19 mouse cellular contexts compared by ENCODE assay signal in the genomic region with DNA sequence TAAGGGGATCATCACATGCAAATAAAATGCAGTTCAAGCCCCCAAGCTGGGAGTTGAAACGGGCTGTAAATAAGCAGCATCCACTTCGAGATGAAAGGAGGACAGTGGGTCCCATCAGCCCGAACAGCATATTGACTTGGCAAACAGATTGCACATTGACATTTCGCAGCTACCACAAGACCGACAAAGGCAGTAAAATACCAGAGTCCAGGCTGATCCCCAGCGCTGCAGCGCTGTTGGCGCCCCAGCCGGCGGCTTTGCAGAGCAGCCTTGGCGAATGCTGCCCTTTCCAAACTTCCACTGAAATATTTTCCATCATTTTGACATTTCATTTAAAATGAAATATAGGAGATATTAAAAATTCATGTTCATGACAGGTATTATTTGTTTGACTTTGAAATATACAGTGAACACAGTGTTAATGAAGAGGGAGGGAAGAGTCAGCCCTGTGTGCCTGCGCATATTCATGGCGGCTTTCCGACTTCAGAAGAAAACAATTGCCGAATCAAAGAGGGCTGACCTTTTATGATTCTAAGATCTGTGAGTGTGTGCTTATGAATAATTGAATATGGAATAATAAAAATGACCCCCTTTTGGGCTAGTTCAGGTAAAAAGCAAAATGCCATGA.
DNase-seq lines count a peak whose midpoint lies in the region; ATAC-seq and TF ChIP-seq lines count a peak whose summit lies in the region.
"Had no signal": no experiment of that assay in that cellular context is flagged by ENCODE, and none has a peak within 500 bp of the region (broad histone marks: within the 10 kb centered on the region; RNA-seq: fewer than 3 reads in every experiment).

No protein-coding gene starts in this region.

- H3K9me3 ChIP-seq in hindbrain, embryonic 12.5 days (replicated peaks), result no peaks in the 10 kb centered on the region
- no peaks in the 10 kb centered on the region for H3K9me3 ChIP-seq in hindbrain, embryonic 10.5 days
- no peaks in the 10 kb centered on the region for H3K9me3 ChIP-seq in neural tube, embryonic 13.5 days
- H3K9me3 ChIP-seq: embryonic facial prominence, embryonic 10.5 days; heart, embryonic 15.5 days; limb, embryonic 10.5 days had no signal

- no peaks in the 10 kb centered on the region for H3K27me3 ChIP-seq in hindbrain, embryonic 12.5 days
- no peaks in the 10 kb centered on the region for H3K27me3 ChIP-seq in hindbrain, embryonic 10.5 days (ENCODE audit: insufficient read depth, poor library complexity, severe bottlenecking)
- H3K27me3 ChIP-seq in neural tube, embryonic 13.5 days, result no peaks in the 10 kb centered on the region
- H3K27me3 ChIP-seq in heart, adult 2 months (ENCODE audit: control insufficient read depth, insufficient read depth, low read length), result no peaks in the 10 kb centered on the region
- H3K27me3 ChIP-seq: heart, embryonic 15.5 days had no signal

- peak; percentile 1 for DNase-seq in cerebellum, adult 11 months
- DNase-seq in cerebellum, adult 11-12 months, result no peak
- no peak for DNase-seq in hindbrain, embryonic 10.5 days (ENCODE audit: low spot score)
- DNase-seq in mesoderm, embryonic 11.5 days (ENCODE audit: low read depth, low spot score), result peak; percentile 6
- no peak for DNase-seq in thymus, postnatal 4 days
- DNase-seq in heart, adult 2 months, result no peak
- DNase-seq: gastrocnemius, postnatal 10 days; heart, adult 18-20 months; kidney, adult 11 months; kidney, postnatal 10 days; lung, adult 2 months had no signal

- TF ChIP-seq POLR2A in heart, adult 2 months (IDR thresholded peaks at IDR 0.05; ENCODE audit: insufficient read depth, low read depth, low read length), result no peak

- no peaks in the 10 kb centered on the region for H3K36me3 ChIP-seq in hindbrain, embryonic 12.5 days
- no peaks in the 10 kb centered on the region for H3K36me3 ChIP-seq in hindbrain, embryonic 10.5 days
- H3K36me3 ChIP-seq in neural tube, embryonic 13.5 days, result no peaks in the 10 kb centered on the region
- H3K36me3 ChIP-seq in heart, adult 2 months (ENCODE audit: control insufficient read depth, insufficient read depth, low read length), result no peaks in the 10 kb centered on the region
- H3K36me3 ChIP-seq: embryonic facial prominence, embryonic 10.5 days; heart, embryonic 15.5 days; limb, embryonic 10.5 days had no signal

- TF ChIP-seq EP300 in heart, adult 2 months (IDR thresholded peaks at IDR 0.05; ENCODE audit: insufficient read depth, low read depth, low read length), result no peak

- no peak overlapping the region for H3K4me2 ChIP-seq in hindbrain, embryonic 12.5 days (replicated peaks)
- no peak overlapping the region for H3K4me2 ChIP-seq in neural tube, embryonic 13.5 days
- H3K4me2 ChIP-seq: heart, embryonic 15.5 days; liver, embryonic 11.5 days had no signal

- H3K4me3 ChIP-seq in hindbrain, embryonic 12.5 days, result no peak overlapping the region
- H3K4me3 ChIP-seq in hindbrain, embryonic 10.5 days, result no peak overlapping the region
- no peak overlapping the region for H3K4me3 ChIP-seq in neural tube, embryonic 13.5 days
- no peak overlapping the region for H3K4me3 ChIP-seq in heart, adult 2 months
- H3K4me3 ChIP-seq: embryonic facial prominence, embryonic 10.5 days; heart, embryonic 15.5 days; left cerebral cortex, adult 2 months; limb, embryonic 10.5 days had no signal

- ATAC-seq in hindbrain, embryonic 12.5 days (ENCODE audit: low FRiP score), result peak; percentile 67; the same call in 1 of the 2 replicates
- peak; percentile 85 for ATAC-seq in neural tube, embryonic 13.5 days (ENCODE audit: low read depth)

- H3K9ac ChIP-seq in hindbrain, embryonic 12.5 days, result no peak overlapping the region
- no peak overlapping the region; the same call in 1 of the 2 replicates for H3K9ac ChIP-seq in neural tube, embryonic 13.5 days
- H3K9ac ChIP-seq in heart, adult 2 months (ENCODE audit: low read depth, low read length), result no peak overlapping the region
- H3K9ac ChIP-seq: heart, embryonic 15.5 days had no signal

- intact Hi-C loops in heart, adult 2 months (cut with DNase I), result no loop called here

- WGBS in hindbrain, embryonic 12.5 days, result 71% methylated on average over 15 of the region's 15 CpGs
- WGBS in hindbrain, embryonic 10.5 days, result 73% methylated on average over 15 of the region's 15 CpGs
- 57% methylated on average over 15 of the region's 15 CpGs for WGBS in neural tube, embryonic 13.5 days
- WGBS in heart, adult 2 months, result 79% methylated on average over 15 of the region's 15 CpGs

- no peaks in the 10 kb centered on the region for H3K79me2 ChIP-seq in heart, adult 2 months (replicated peaks; ENCODE audit: control insufficient read depth, insufficient read depth, low read length)

- TF ChIP-seq CTCF in heart, adult 2 months (IDR thresholded peaks at IDR 0.05), result no peak

- H3K4me1 ChIP-seq in hindbrain, embryonic 12.5 days, result no peaks in the 10 kb centered on the region
- H3K4me1 ChIP-seq in hindbrain, embryonic 10.5 days (replicated peaks), result no peaks in the 10 kb centered on the region
- peaks cover 5% of the 10 kb centered on the region; the same call in 1 of the 2 replicates for H3K4me1 ChIP-seq in neural tube, embryonic 13.5 days (replicated peaks)
- no peaks in the 10 kb centered on the region for H3K4me1 ChIP-seq in heart, adult 2 months (ENCODE audit: control insufficient read depth, insufficient read depth, low read length)
- H3K4me1 ChIP-seq: embryonic facial prominence, embryonic 10.5 days; heart, embryonic 15.5 days; limb, embryonic 10.5 days had no signal

- H3K27ac ChIP-seq in hindbrain, embryonic 12.5 days, result 0 out of 2 replicates have a peak overlapping the region, but pooled peaks have one; percentile 13
- H3K27ac ChIP-seq in hindbrain, embryonic 10.5 days, result no peak overlapping the region
- peak overlapping the region; percentile 63 for H3K27ac ChIP-seq in neural tube, embryonic 13.5 days (replicated peaks)
- H3K27ac ChIP-seq in heart, adult 2 months, result no peak overlapping the region
- H3K27ac ChIP-seq: embryonic facial prominence, embryonic 10.5 days; heart, embryonic 15.5 days; left cerebral cortex, adult 2 months; limb, embryonic 10.5 days; macrophage had no signal

Comparison
In these comparisons a context has a peak if more than half of its experiments do, and no peak if none do; other contexts are left out.
1. DNase-seq: peak in cerebellum, adult 11 months (single experiment) and mesoderm, embryonic 11.5 days (single experiment); none in cerebellum, adult 11-12 months (single experiment), hindbrain, embryonic 10.5 days (single experiment), thymus, postnatal 4 days (single experiment) and heart, adult 2 months (0 of 2).
2. H3K27ac ChIP-seq: peak in hindbrain, embryonic 12.5 days (single experiment) and neural tube, embryonic 13.5 days (single experiment); none in hindbrain, embryonic 10.5 days (single experiment) and heart, adult 2 months (single experiment).